Mouse (Mus musculus): ENCODE data around the gene Usp43. TPM values are rescaled to one million over a fixed set of nuclear protein-coding genes. Genes with fewer than 3 reads are reported as not detected.
A peak's percentile ranks its signal among the peaks of the same experiment; 100 is the strongest.

The Usp43 gene
- polyA plus RNA-seq, 1 experiment from 2014 or later, result 0.56 TPM

DNA sequence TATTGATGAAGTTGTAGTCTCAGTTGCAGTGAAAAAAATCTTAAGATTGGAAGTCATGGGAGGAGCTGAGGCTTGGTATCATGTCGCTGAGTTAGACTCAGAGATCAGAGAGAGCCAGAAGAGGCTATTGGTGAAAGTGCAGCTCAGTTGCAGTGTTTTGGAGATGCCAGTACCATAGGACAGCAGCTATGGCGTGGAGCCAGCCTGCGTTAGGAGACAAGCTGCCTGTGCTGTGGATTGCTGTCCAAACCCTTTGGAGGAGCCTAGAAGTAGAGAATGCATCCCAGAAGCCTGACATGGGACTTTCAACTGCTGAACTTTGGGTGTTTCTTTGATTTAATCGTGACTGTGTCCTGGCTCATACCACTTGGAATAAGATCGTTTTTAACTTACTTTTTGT lies 90.1 kb downstream of the Usp43 start:
- Histone ChIP-seq H3K9me3 (ENCODE audit: control insufficient read depth, low read length) (no peaks in the 10 kb centered on the region), H3K27ac (no peak overlapping the region), H3K9ac (no peak overlapping the region), H3K4me1 (replicated peaks; ENCODE audit: control insufficient read depth, insufficient read depth, low read length) (no peaks in the 10 kb centered on the region), H3K27me3 (ENCODE audit: control insufficient read depth, insufficient read depth, low read length) (no peaks in the 10 kb centered on the region), H3K4me2 (replicated peaks) (no peak overlapping the region), H3K36me3 (replicated peaks; ENCODE audit: control insufficient read depth, insufficient read depth) (no peaks in the 10 kb centered on the region), H3K4me3 (replicated peaks; ENCODE audit: low read length) (no peak overlapping the region)
- ATAC-seq (ENCODE audit: low FRiP score) (no peak), DNase-seq (ENCODE audit: low spot score) (no peak)
- WGBS, result 79% methylated on average over 5 of the region's 5 CpGs

DNA sequence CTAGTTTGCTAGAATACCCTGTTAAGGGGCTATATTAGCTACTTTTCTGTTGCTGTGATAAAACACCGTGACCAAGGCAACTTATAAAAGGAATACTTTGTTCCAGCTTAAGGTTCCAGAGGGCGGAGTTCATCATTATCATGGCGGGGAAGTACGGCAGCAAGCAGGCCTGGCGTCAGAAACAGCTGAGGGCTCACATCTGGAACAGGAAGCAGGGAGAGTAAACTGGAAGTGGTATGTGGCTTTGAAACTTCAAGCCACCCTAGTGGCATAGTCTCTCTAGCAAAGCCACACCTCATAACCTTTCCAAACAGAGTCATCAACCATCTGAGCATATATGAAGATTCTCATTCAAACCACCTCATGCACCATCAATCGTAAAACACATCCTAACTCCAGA lies 92.4 kb downstream of the Usp43 start:
- whole genome bisulfite sequencing, result 86% methylated on average over 6 of the region's 6 CpGs
- no peaks in the 10 kb centered on the region for H3K27me3 ChIP-seq (ENCODE audit: control insufficient read depth, insufficient read depth, low read length)
- H3K4me2 ChIP-seq (replicated peaks), result no peak overlapping the region
- no peak overlapping the region for H3K9ac ChIP-seq
- no peak overlapping the region for H3K27ac ChIP-seq
- H3K4me1 ChIP-seq (replicated peaks; ENCODE audit: control insufficient read depth, insufficient read depth, low read length), result no peaks in the 10 kb centered on the region
- no peaks in the 10 kb centered on the region for H3K9me3 ChIP-seq (ENCODE audit: control insufficient read depth, low read length)
- ATAC-seq (ENCODE audit: low FRiP score) (no peak), DNase-seq (ENCODE audit: low spot score) (no peak)
- H3K4me3 ChIP-seq (replicated peaks; ENCODE audit: low read length), result no peak overlapping the region
- no peaks in the 10 kb centered on the region for H3K36me3 ChIP-seq (replicated peaks; ENCODE audit: control insufficient read depth, insufficient read depth)

DNA sequence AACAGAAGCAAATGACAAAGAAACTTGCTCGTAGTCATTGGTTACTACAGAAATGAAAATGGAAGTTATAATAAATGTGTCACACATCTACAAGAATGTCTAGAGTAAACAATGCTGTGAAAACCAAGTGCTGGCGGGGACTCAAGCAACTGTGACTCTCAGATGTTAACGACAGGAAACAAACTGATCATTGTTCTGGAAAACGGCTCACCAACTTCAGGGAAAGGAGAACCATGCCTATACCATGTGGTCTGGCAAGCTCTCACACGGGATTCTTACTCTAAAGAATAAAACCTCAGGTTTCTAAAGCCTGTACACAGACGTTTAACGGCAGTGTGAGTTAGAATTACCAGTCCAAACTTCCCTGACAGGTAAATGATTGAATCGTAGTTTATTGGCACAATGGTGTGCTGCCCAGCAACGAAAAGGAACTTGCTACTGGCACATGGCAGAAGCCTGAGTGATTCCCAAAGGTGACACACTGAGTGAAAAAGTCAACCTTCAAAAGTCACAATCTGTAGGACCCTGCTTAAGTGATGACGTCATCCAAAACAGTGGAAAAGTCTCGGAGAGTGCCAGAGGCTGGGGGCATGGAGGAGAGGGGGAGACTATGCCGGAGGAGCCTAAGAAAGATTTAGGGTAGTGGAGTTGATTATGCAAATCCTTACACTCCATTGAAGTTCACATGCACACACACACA lies 93.4 kb downstream of the Usp43 start:
- DNase-seq (ENCODE audit: low spot score), result no peak
- Histone ChIP-seq H3K36me3 (replicated peaks; ENCODE audit: control insufficient read depth, insufficient read depth) (no peaks in the 10 kb centered on the region), H3K4me3 (replicated peaks; ENCODE audit: low read length) (no peak overlapping the region), H3K27me3 (ENCODE audit: control insufficient read depth, insufficient read depth, low read length) (no peaks in the 10 kb centered on the region), H3K4me1 (replicated peaks; ENCODE audit: control insufficient read depth, insufficient read depth, low read length) (no peaks in the 10 kb centered on the region), H3K9ac (no peak overlapping the region), H3K27ac (no peak overlapping the region), H3K4me2 (replicated peaks) (no peak overlapping the region), H3K9me3 (ENCODE audit: control insufficient read depth, low read length) (no peaks in the 10 kb centered on the region)
- ATAC-seq (ENCODE audit: low FRiP score), result no peak
- 53% methylated on average over 12 of the region's 12 CpGs for WGBS

DNA sequence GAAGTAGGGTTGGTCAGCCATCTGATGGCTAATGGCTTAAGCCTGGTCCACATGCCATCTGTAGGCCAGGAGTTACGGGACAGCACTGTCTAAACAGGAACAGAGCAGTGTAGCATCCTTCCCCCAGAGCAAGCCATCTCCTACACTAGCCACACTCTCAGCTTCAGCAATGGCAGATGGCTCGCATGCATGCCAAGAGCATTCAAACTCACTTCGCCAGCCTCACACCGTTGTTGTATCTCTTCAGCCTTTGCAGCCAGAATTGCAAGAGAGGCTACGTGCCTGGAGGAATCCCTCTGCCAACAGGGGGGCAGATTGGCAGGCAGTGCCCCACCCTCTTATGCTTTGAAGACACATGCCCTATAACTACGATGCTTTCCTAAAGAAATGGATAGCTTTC lies 100.4 kb downstream of the Usp43 start:
- Histone ChIP-seq H3K4me3 (replicated peaks; ENCODE audit: low read length) (no peak overlapping the region), H3K27ac (no peak overlapping the region), H3K4me2 (replicated peaks) (no peak overlapping the region), H3K36me3 (replicated peaks; ENCODE audit: control insufficient read depth, insufficient read depth) (no peaks in the 10 kb centered on the region), H3K9me3 (ENCODE audit: control insufficient read depth, low read length) (no peaks in the 10 kb centered on the region), H3K9ac (no peak overlapping the region), H3K4me1 (replicated peaks; ENCODE audit: control insufficient read depth, insufficient read depth, low read length) (no peaks in the 10 kb centered on the region), H3K27me3 (ENCODE audit: control insufficient read depth, insufficient read depth, low read length) (no peaks in the 10 kb centered on the region)
- ATAC-seq (ENCODE audit: low FRiP score) (no peak), DNase-seq (ENCODE audit: low spot score) (no peak)
- WGBS, result 82% methylated on average over 6 of the region's 6 CpGs

DNA sequence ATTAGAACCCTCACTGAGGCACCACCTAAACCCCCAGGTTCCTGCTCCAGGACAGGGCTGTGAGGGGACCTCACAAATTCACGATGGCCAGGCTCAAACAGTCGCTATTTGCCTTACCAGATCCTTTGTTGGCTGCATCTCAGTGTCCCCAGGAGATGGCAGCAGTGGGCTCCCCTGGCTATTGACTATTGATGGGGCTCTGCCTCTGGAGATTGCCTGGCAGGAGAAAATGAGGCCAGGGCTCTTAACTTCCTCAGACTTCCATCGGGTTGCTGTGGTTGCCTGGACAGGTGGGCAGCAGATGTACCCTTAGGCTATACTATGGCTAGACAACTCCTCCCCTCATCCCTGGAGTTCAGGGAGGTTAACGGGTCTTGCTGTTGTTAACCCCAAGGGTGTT lies 101.7 kb downstream of the Usp43 start:
- Histone ChIP-seq H3K27me3 (ENCODE audit: control insufficient read depth, insufficient read depth, low read length) (no peaks in the 10 kb centered on the region), H3K9me3 (ENCODE audit: control insufficient read depth, low read length) (no peaks in the 10 kb centered on the region), H3K4me2 (replicated peaks) (no peak overlapping the region), H3K27ac (no peak overlapping the region), H3K9ac (no peak overlapping the region), H3K4me3 (replicated peaks; ENCODE audit: low read length) (no peak overlapping the region), H3K4me1 (replicated peaks; ENCODE audit: control insufficient read depth, insufficient read depth, low read length) (no peaks in the 10 kb centered on the region), H3K36me3 (replicated peaks; ENCODE audit: control insufficient read depth, insufficient read depth) (no peaks in the 10 kb centered on the region)
- DNase-seq (ENCODE audit: low spot score) (peak; percentile 61), ATAC-seq (ENCODE audit: low FRiP score) (no peak)
- WGBS, result 27% methylated on average over 4 of the region's 4 CpGs

DNA sequence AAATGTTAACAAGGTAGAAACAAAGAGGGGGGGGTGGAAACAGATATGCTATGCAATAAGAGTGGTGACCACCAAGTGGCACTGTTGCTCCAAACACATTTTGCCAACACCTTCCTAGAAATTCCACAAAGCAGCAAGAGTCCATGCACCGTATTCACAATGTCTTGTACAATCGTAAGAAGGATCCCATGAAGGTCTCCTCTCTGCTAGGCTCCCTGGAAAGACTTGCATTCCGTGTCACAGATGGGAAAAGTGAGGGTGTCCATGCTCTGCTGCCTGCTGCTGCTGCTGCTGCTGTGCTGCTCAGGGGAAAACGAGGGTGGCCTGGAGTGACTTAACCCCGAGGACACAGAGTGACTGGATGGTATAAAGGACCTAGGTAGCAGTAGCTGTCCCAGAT lies 102.3 kb downstream of the Usp43 start:
- no peak overlapping the region for H3K4me3 ChIP-seq (replicated peaks; ENCODE audit: low read length)
- H3K36me3 ChIP-seq (replicated peaks; ENCODE audit: control insufficient read depth, insufficient read depth), result no peaks in the 10 kb centered on the region
- peak; percentile 81 for DNase-seq (ENCODE audit: low spot score)
- 18% methylated on average over 5 of the region's 5 CpGs for WGBS
- H3K9ac ChIP-seq, result no peak overlapping the region
- no peaks in the 10 kb centered on the region for H3K27me3 ChIP-seq (ENCODE audit: control insufficient read depth, insufficient read depth, low read length)
- H3K27ac ChIP-seq, result no peak overlapping the region
- peak overlapping the region; percentile 31 for H3K4me2 ChIP-seq (replicated peaks)
- H3K9me3 ChIP-seq (ENCODE audit: control insufficient read depth, low read length), result no peaks in the 10 kb centered on the region
- no peaks in the 10 kb centered on the region for H3K4me1 ChIP-seq (replicated peaks; ENCODE audit: control insufficient read depth, insufficient read depth, low read length)
- ATAC-seq (ENCODE audit: low FRiP score), result no peak

DNA sequence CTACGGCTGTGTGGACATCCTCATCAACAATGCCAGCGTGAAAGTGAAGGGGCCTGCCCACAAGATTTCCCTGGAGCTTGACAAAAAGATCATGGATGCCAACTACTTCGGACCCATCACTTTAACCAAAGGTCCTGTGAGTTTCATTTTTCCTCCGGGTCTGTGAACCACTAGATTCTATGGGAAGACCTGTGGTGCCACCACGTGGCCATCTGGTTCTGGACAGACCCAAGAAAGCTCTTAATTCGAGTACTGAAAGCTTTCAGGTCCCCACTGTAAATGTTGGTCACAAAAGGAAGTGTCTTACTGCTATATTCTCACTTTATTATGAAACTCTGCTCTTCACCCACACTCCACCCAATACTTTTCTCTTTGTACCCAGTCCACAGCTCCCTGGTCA lies 110.4 kb downstream of the Usp43 start:
- H3K4me1 ChIP-seq (replicated peaks; ENCODE audit: control insufficient read depth, insufficient read depth, low read length), result no peaks in the 10 kb centered on the region
- no peak overlapping the region for H3K4me2 ChIP-seq (replicated peaks)
- H3K27ac ChIP-seq, result no peak overlapping the region
- 85% methylated on average over 6 of the region's 6 CpGs for WGBS
- ATAC-seq (ENCODE audit: low FRiP score) (no peak), DNase-seq (ENCODE audit: low spot score) (no peak)
- no peaks in the 10 kb centered on the region for H3K36me3 ChIP-seq (replicated peaks; ENCODE audit: control insufficient read depth, insufficient read depth)
- H3K4me3 ChIP-seq (replicated peaks; ENCODE audit: low read length), result no peak overlapping the region
- no peaks in the 10 kb centered on the region for H3K27me3 ChIP-seq (ENCODE audit: control insufficient read depth, insufficient read depth, low read length)
- H3K9me3 ChIP-seq (ENCODE audit: control insufficient read depth, low read length), result no peaks in the 10 kb centered on the region
- H3K9ac ChIP-seq, result no peak overlapping the region

DNA sequence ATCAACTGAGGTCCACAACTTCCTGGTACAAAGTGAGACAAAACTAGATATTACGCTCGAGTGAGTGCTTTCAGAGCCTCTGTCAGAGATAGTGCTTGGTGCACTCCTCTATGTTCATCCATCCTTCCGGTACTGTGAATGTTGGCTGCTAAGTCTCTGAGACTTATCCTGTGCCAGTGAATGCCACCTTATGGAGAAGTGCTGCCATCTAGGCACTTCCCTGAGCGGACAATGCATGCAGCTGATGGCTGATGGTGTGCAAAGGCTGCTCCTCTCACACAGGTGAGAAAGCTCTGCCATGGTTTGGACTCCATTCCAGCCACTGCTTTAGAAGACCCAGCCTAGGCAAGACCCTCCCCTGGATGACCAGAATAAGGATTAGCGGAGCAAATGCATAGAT lies 113.9 kb downstream of the Usp43 start:
- Histone ChIP-seq H3K4me3 (replicated peaks; ENCODE audit: low read length) (no peak overlapping the region), H3K4me1 (replicated peaks; ENCODE audit: control insufficient read depth, insufficient read depth, low read length) (no peaks in the 10 kb centered on the region), H3K9ac (no peak overlapping the region), H3K9me3 (ENCODE audit: control insufficient read depth, low read length) (no peaks in the 10 kb centered on the region), H3K36me3 (replicated peaks; ENCODE audit: control insufficient read depth, insufficient read depth) (no peaks in the 10 kb centered on the region), H3K27ac (no peak overlapping the region), H3K27me3 (ENCODE audit: control insufficient read depth, insufficient read depth, low read length) (no peaks in the 10 kb centered on the region), H3K4me2 (replicated peaks) (no peak overlapping the region)
- WGBS, result 80% methylated on average over 5 of the region's 5 CpGs
- ATAC-seq (ENCODE audit: low FRiP score), result no peak
- no peak for DNase-seq (ENCODE audit: low spot score)

DNA sequence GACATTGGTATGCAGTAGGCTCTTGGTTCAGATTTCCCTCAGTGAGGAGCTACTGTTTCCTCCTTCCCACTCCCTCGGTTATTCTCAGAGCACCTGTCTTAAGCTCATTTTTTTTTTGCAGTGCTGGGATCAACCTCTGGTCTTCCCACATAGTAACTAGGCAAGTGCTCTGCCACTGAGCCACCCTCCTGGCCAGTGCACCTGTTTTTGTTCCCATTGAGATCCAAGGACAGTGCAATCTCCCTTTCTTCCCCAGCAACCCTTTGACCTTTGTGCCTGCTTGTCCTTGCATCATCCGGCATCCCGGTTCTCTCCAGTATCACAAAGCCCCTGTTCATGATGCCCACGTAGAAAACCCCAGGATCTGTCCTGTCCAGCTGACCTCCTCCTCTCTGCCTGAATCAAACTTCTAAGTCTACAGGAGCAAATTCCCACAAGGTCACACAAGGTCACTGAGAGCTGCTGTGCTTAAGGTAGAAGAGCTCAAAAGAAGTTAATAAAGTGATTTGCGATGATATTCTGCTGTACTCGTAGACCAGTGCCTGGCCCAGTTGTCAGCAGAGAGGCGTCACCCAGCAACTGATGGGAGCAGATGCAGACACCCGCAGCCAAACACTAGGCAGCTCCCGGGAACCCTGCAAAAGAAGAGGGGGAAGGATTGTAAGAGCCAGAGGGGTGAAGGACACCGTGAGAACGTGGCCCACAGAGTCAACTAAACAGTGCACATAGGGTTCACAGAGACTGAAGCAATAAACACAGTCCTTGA lies 114.9 kb downstream of the Usp43 start:
- Histone ChIP-seq H3K4me2 (replicated peaks) (no peak overlapping the region), H3K36me3 (replicated peaks; ENCODE audit: control insufficient read depth, insufficient read depth) (no peaks in the 10 kb centered on the region), H3K27me3 (ENCODE audit: control insufficient read depth, insufficient read depth, low read length) (no peaks in the 10 kb centered on the region), H3K4me3 (replicated peaks; ENCODE audit: low read length) (no peak overlapping the region), H3K4me1 (replicated peaks; ENCODE audit: control insufficient read depth, insufficient read depth, low read length) (no peaks in the 10 kb centered on the region), H3K9ac (no peak overlapping the region), H3K9me3 (ENCODE audit: control insufficient read depth, low read length) (no peaks in the 10 kb centered on the region), H3K27ac (no peak overlapping the region)
- no peak for DNase-seq (ENCODE audit: low spot score)
- 86% methylated on average over 11 of the region's 11 CpGs for WGBS
- ATAC-seq (ENCODE audit: low FRiP score), result no peak
